Mouse (Mus musculus) 3134 (cell line): ENCODE results near the gene Popdc2.

Source experiments
- DNase-seq: peaks from one replicate; pipeline ENCODE4 v3.0.0-alpha.2; 2011; ENCODE audit warnings: low spot score; ENCODE audit not compliant: insufficient read length; ENCODE audit errors: extremely low read depth

The Popdc2 gene

DNA sequence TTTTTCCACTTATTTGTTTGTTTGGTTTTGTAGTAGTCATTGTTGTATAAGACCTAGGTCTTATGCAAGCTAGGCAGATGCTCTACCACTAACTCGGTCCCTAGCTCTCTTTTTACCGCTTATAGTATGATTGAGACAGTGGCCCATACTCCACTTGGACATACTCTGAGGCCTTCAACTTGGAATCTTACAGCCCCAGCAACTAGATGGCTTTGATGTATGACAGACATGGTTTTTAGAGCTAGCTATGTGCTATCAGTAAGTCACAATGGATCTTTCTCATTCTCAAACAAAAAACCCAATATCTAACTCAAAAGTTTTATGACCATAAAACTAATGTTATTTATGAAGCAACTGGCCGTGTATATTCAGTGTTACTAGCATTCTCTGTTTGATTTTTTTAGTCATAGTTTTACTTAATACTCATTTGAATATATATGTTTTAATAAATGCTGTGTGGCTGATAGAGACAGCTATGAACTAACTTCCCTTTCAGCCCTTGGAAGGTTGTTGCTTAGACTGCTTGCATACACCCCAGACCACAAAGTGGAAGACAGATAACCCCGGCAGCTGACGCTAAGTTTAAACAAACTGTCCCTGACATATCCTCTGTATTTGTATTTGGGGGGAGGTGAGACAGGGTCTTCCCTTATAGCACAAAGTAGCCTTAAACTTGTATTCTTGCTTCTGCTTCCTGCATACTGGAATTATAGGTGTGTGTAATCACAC, 7.7 kb upstream of the Popdc2 start:
- DNase-seq: no peak

DNA sequence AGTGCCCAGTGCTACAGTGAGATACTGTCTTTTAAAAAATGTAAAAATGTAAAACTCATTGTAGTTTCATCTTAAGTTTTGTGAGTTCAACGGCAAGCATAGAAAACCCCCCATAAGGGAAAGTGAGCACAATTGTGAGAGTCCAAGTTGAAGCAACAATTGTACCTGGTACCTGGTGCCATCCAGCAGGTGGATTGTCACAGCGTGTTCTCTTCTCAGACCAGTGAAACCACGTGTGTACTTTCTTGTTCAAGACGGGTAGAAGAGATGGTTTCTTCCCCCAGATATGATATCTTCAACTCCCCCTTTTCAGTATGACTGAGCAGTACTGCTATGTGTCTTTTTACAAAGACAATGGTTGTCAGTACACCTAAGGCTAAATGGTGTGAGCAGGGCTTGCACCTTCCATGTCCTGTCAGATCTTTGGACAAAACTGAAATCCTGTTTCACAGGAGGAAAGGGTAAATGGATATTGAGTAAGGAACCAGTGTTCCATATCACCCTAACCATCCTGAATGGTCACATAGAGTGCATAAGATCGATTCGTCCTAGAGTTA, 3.7 kb upstream of the Popdc2 start:
- DNase-seq: no peak

DNA sequence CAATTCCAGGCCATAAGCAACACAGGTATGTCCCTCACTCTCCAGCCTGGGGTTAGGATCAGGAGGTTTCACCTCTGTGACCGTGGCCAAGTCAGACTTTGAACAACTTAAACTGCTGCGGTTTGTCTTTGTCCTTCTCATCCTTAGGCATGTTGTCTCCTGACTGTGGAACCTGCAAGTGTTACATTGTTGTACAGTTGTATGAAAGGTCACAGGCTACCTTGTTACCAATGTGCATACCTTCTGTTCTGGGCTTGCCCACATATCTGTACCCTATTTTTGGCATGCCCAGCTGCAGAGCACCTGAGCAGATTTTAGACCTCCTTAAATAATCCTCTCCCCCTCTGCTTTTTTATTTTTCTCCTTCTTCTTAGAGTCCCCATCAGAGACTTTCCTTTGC, 2.8 kb upstream of the Popdc2 start:
- DNase-seq: no peak

DNA sequence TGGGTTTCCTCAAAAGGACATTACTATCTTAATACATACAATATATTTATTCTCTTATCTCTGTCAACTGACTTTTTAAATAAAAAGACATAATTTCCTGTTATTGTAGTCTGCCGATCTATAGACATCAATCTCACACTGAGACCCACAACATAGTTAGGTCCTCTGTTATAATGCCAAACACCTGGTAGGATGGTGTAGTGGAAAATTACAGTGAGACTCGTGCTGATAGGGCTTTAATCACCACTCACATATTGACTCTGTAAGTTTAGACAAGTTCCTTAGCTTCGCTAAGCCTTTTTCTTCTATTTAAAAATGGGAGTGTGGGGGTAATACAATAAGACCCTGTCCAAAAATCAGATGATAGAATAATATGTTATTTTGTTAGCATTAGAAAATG, 2.2 kb upstream of the Popdc2 start:
- no peak for DNase-seq

DNA sequence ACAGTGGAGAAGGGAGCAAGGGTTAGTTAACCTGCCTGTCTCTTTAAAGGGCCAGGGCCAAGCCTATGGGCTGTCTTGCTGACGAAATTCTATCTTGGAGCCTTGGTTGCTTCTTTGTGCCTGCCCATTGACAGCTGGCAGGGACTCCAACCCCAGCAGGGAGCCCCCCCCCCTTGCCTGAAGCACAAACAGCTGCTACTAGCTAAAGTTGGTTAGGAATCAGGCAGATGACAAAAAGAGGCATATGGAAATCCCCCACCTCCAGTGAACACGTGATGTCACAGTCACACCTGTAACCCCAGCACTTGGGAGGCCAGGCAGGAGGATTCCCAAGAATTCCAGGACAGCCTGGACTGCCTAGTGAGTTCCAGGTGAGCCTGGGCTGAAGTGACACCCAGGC, 1.7 kb upstream of the Popdc2 start:
- no peak for DNase-seq

DNA sequence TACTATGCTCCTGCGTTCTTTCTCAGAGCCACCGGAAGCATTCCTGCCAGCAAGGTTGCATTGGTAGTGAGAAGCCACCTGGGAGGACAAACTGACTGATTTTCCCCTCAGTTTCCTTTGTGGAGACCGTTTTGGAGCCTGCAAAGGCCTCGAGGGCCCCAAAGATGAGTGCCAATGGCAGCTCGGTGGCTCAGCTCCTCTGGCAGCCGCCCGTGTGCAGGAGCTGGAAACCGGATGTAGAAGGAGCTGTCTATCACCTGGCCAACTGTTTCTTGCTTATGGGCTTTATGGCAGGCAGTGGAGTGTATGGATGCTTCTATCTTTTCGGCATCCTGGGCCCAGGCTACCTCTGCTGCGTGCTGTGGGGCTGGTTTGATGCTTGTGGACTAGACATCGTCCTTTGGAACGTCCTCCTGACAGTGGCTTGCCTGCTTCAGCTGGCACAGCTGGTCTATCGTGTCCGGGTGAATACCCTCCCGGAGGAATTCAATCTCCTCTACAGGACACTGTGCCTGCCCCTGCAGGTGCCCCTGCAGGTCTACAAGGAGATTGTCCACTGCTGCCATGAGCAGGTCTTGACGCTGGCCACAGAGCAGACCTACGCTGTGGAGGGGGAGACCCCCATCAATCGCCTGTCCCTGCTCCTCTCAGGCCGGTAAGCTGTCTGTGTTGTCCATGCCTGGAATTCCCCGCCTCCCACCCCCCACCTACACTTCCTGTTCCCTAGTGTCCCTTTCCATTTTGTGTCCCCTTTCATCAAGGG, 665 bp downstream of the Popdc2 start:
- DNase-seq: no peak

DNA sequence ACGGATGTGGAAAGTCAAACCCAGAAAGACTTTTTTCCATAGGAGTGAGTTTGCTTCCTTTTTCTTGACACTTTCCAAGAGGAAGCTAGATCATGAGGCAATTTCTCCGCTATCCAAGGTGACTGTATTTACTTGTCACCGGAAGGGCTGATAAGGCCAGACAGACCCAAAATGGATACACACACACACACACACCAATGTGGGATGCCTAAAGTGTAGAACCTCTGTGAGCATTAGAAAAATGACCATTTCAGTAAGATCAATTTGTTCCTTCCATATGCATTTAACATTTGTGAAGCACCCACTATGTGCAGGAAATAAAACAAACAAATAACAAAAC, 1.2 kb downstream of the Popdc2 start:
- DNase-seq: no peak

DNA sequence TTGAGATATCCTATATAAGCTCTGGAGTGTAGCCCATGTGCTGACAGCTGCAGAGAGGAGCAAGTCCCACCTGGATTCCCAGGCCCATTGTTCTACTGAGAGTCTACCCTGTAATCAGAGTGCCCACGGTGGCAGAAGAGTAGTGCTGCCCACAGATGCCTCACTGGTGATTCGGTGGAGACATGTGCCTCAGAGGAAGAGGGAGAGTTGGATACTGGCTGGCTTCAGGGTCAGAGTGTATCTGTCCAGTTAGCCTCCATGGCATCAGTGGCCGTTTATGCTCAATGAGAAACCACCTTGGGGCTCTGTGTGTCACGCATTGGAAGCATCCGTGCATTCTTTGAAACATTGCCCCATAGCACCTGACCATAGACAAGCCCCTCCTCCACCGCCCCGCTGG, 1.6 kb downstream of the Popdc2 start:
- no peak for DNase-seq

DNA sequence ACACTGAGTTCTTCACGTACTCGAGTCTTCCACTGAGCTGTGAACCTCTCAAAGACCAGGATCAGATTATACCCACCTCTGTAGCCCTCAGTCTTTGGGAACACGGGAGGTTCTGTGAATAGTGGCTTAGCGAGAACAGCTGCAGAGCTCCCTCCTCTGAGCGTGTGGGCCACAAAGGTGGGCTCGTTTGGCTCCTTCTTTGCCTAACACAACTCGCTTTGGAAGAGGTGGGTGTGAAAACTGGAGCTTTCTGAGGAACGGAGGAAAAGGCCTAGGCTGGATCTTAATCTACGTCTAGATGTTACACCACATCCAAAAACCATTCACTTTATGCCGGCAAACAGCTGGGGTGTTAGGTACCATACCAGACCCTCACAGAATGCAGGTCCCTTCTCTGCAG, 3.4 kb downstream of the Popdc2 start:
- no peak for DNase-seq

DNA sequence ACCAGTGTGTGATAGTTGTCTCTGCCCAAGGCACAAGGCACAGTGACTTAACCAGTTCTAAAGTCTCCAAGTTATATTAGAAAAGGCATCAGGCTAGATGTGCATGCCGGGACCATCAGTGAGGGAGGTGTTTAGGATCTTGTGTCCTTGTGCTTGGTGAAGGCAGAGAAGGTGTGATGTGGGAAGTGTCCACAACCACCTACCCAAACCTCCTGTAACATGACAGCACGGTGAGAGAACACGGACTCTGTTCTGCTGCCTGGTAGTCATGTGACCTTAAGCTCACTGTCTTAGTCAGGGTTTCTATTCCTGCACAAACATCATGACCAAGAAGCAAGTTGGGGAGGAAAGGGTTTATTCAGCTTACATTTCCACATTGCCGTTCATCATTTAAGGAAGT, 4.2 kb downstream of the Popdc2 start:
- DNase-seq: no peak

DNA sequence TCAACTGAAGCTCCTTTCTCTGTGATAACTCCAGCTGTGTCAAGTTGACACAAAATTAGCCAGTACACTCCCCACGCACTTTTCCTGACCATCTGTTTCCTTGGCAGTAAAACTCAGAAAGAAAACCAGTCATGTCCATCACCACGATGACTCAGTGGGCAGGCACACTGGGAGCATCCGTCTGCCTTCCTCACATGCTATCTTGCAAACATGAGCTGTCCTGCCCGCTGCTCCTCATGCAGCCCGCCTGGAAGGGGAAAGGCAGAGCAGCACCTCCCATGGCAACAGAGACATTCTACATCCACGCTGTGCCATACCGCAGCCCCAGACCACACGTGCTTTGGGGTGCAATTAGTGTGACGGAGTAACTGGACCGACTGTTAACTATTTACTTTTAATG, 6.3 kb downstream of the Popdc2 start:
- peak; percentile 65 for DNase-seq

DNA sequence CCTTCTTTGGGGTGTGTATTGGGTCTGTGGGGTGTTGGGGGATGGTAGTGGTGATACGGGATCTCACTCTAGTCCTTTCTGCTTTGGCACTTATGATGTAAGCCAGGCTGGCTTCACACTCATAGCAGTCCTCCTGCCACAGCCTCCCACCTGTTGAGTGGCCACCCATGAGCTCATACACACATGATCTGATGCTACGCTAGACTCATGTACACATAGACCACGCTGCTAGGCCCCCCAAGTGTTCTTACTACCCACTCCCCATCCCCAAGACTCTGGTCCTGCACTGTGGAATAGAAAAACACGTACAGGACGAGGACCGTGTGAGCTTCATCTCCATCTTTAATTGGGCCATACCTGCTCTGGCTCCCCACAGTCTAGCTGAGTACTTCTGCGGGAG, 7.0 kb downstream of the Popdc2 start:
- DNase-seq: no peak

DNA sequence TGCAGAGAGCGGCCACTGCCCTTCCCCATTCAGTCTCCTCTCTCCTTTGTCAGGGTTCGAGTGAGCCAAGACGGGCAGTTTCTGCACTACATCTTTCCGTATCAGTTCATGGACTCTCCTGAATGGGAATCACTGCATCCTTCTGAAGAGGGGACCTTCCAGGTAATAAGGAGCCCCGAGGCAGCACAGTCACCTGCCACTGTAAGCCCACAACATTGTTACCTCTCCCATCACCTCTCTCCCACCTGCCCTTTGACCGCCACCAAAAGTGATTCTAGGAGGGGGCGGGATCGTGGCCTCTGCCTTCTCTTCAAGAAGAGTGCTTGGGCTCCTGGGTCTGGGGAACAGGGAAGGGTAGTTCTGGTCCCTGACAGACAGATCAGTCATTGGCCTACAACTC, 7.4 kb downstream of the Popdc2 start:
- DNase-seq: no peak

DNA sequence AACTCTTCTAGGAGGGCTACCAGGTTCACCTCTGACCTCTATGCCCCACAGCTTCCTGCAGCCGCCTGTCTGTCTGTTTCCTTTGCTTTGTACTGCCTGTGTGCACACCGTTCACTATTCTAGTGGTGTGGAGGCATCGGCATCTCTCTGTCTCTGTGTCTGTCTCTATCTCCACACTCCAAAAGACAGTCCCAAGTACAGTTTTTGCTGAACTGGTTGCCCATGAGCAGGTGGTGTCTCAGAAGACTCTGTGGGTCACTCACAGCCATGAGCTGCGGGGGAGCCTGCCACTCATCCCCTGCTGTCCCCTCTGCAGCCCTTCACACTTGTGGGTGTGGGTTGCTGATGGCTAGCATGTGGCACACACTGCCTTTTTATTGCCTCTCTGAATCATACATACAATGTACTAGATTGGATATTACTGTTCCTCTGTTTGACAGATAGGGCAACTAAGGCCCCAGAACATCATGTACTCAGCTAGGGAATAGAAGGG, 8.0 kb downstream of the Popdc2 start:
- DNase-seq: no peak

DNA sequence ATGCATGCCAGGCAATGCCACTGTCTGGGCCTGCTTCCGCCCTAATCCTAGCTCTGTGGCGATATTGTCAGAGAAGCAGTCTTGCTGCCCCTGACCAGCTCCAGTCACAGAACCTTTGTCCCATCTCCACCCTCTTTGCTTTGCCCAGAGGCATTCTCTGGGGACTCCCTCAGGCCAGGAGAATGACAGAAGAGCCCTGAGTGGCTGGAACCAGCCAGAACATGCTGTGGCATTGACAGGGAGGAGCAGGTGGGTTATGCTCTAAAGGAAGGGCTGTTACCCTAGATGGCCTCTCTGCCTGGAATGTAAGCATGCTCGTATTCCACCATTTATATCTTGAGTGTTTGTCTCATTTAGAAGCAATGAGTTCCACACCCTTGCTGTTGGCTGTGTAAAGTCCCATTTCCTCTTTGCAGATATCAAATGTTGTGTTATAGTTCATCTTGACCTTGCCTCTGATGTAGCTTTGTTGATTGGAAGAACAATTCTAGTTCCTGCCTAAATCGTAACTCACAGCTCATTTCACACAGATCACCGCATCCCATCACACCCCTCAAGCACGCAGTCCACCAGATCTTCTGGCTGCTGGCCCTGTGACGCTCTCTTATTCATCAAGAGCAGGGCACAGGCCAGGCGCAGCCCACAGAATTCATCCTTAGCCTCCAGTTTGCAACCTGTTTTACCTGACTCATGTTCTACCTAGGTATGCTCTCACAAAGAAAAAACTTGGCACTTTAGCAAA, 8.8 kb downstream of the Popdc2 start:
- no peak for DNase-seq

DNA sequence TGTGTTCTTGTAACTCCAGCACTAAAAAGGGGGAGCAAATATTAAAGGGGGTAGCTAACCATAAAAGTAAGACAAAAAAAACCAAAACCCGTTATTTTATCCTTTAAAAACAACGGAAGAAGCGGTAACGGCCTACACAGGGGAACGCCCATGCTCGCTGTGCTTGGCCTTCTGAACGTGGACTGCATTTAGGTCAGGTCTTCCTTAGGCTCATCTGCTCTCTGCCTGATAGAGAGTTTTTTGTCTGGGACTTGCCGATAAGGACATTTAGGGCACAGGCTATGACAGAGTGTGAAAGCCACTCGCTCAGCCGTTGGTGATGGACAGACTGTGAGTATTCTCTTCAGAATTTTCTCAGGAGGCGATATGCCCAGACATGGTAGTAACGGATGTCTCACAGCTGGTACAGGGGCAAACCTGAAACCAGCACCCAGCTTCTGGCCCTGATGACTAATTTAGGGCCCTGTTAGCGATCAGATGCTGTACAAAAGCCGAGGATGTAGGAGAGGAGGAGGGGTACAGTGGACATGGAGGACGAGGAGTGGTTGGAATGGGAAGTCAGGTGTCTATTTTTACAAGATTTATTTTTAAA, 9.8 kb downstream of the Popdc2 start:
- DNase-seq: no peak

DNA sequence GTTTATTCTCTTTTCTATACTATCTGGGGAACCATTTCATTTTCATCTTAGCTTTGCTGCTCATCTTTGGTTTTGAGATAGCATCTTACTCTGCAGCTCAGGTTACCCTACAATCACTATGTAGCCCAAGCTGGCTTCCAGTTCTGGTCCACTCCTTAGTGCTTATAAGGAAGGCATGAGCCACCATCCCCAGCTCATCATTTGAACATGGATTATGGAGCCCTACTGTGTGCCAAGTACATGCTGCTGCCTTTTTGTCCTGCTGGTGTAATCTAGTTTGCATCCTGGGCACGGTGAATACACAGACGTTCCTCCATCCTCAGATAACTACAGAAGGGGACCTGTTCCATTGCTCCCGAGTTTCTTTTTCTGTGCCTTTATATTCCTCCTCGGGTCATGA, 10.9 kb downstream of the Popdc2 start:
- no peak for DNase-seq

DNA sequence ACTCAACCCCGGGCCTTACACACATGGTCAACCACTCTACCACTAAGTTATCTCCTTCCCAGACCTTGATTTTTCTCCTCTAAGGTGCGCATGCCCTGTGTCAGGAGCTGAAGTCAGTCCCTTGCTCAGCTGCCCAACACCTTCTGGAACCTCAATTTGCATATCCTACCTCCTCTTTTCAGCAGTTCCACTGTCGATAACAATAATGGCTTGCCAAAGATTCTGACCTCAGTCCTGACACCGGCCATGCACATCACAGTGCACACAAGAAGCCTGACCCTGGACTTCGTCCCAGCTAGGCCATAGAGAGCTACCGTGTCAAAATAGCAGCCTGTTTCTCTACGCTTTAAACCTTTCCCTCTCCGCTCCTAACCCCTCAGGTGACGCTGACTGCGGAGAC, 11.4 kb downstream of the Popdc2 start:
- no peak for DNase-seq

DNA sequence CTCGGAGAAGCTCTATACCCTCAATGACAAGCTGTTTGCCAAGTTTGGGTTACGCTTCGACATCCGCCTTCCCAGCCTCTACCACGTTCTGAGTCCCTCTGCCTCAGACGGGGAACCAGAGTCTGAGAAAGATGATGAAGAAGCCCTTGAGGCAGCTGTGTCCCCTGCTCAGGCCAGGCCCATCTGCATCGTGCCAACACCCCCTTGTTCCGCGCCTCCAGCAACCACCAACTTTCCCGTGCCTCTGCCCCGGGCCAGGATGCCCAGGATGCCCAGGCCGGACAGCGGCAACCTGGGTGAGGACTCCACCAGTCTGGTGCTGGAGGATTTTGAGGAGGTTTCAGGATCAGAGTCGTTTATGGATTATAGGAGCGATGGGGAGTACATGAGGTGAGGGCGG, 11.9 kb downstream of the Popdc2 start:
- no peak for DNase-seq

DNA sequence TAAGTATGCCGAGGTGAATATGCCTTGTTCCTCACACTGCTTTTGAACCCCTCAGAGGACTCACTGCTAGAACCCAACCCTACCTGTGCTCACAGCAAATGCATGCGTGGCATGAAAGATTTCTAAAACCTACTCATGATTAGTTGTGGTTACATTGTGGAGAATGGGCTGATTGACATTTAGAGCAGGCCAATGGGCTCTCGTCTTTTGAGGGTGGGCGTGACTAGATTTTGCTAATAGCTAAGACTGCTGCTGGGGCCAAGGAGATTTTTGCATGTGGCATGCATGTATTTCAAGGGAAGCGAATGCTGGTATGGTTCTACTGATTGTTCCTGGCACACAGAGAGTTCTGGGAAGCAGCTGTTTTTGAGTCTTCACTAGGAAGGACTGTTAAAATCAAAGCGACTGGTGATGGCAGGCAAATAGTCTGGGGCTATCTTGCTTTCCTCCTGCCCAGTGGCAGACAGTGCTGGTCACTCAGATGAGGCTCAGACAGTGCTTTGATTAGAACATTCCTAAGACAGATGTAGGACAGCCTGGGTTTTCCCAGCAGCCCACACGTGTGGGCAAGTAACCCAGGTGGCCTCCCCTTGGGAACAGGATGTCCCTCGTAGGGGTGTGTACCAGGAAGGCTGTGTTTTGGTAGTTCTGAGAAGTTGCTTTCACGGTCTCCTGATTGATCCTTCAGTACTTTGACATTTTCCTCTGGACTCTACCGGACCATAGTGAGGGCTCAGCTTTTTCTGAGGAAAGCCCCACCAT, 12.6 kb downstream of the Popdc2 start:
- no peak for DNase-seq
